Mouse (Mus musculus) erythroblast, adult 5-6 weeks (primary cell): Measurements from ENCODE around the gene Bmper. TPM values are rescaled to one million over a fixed set of nuclear protein-coding genes. Genes with fewer than 3 reads are reported as not detected.

Experiments
- ATAC-seq: replicated peaks from 2 replicates; pipeline ENCODE4 v1.8.0; 2016; ENCODE audit warnings: moderate number of reproducible peaks, mild to moderate bottlenecking, moderate TSS enrichment, inconsistent platforms; ENCODE audit not compliant: poor library complexity, low FRiP score, severe bottlenecking
- total RNA-seq, 2 experiments: library from RNA; stranded (forward) in 1 of 2; stranded (reverse) in 1 of 2; fragments of 150-400 nt in 1 of 2; fragments of 200-764, 138-1000 nt in 1 of 2; gene quantifications; 2 replicates each; pipeline versions ENCODE4 v1.2.3 to v1.2.4; 2015 to 2017; ENCODE audit warnings: low replicate concordance in 2 of 2

The Bmper gene
- total RNA-seq (2015; ENCODE audit: low replicate concordance) (not detected in 2 replicates), total RNA-seq (2017; ENCODE audit: low replicate concordance) (not detected in 2 replicates)

- ATAC-seq, result no peak
These were observed at the start of gene Bmper for GRCm38 (mm10) chr9:23222841-23223548. Bmper (plus strand) TSS chr9:23223076.

- ATAC-seq, result no peak
These were observed 45.4 kb upstream of the Bmper start for GRCm38 (mm10) chr9:23177476-23177875.

- no peak for ATAC-seq
These were observed 35.7 kb upstream of the Bmper start for GRCm38 (mm10) chr9:23187181-23187580.

GRCm38 (mm10) chr9:23188136-23188535, 34.7 kb upstream of the Bmper start:
- no peak for ATAC-seq

- ATAC-seq, result no peak
These were observed 31.9 kb upstream of the Bmper start for GRCm38 (mm10) chr9:23190950-23191349.

- ATAC-seq, result no peak
These were observed 31.4 kb upstream of the Bmper start for GRCm38 (mm10) chr9:23191431-23191830.

- ATAC-seq, result no peak
These were observed 30.1 kb upstream of the Bmper start for GRCm38 (mm10) chr9:23192567-23193331.

- ATAC-seq, result no peak
These were observed 23.9 kb upstream of the Bmper start for GRCm38 (mm10) chr9:23198996-23199395.

GRCm38 (mm10) chr9:23199841-23200240, 23.0 kb upstream of the Bmper start:
- ATAC-seq, result no peak

- ATAC-seq, result no peak
These were observed 22.0 kb upstream of the Bmper start for GRCm38 (mm10) chr9:23200828-23201227.

- no peak for ATAC-seq
These were observed 20.4 kb upstream of the Bmper start for GRCm38 (mm10) chr9:23202431-23202830.

GRCm38 (mm10) chr9:23204339-23205288, 18.3 kb upstream of the Bmper start:
- no peak for ATAC-seq

- ATAC-seq, result no peak
These were observed 17.6 kb upstream of the Bmper start for GRCm38 (mm10) chr9:23205304-23205703.

GRCm38 (mm10) chr9:23205757-23206156, 17.1 kb upstream of the Bmper start:
- ATAC-seq, result no peak

- no peak for ATAC-seq
These were observed 16.7 kb upstream of the Bmper start for GRCm38 (mm10) chr9:23206181-23206580.

- ATAC-seq, result no peak; the same call in 1 of the 2 replicates
These were observed 10.6 kb upstream of the Bmper start for GRCm38 (mm10) chr9:23212303-23212702.

GRCm38 (mm10) chr9:23219754-23220153, 3.1 kb upstream of the Bmper start:
- ATAC-seq, result no peak

- no peak for ATAC-seq
These were observed 900 bp upstream of the Bmper start for GRCm38 (mm10) chr9:23221976-23222375.

GRCm38 (mm10) chr9:23222492-23222840, 410 bp upstream of the Bmper start:
- no peak for ATAC-seq

- no peak for ATAC-seq
These were observed 737 bp downstream of the Bmper start for GRCm38 (mm10) chr9:23223549-23224077.
